Mouse (Mus musculus): ENCODE results near the gene Ngfr.

Gene Ngfr

GRCm38 (mm10) chr11:95595438-95596149 is 8.1 kb upstream of the Ngfr start:
- in situ Hi-C loops (cut with MboI, MseI) = no loop called here

GRCm38 (mm10) chr11:95594686-95595212 is 7.2 kb upstream of the Ngfr start:
- in situ Hi-C loops (cut with MboI, MseI) = no loop called here

GRCm38 (mm10) chr11:95593501-95593900 is 6.0 kb upstream of the Ngfr start:
- in situ Hi-C loops (cut with MboI, MseI) = no loop called here

- in situ Hi-C loops (cut with MboI, MseI) = no loop called here
Observed at GRCm38 (mm10) chr11:95592691-95593090, 5.2 kb upstream of the Ngfr start.

- in situ Hi-C loops (cut with MboI, MseI) = no loop called here
Observed at GRCm38 (mm10) chr11:95589195-95589594, 1.7 kb upstream of the Ngfr start.

- in situ Hi-C loops (cut with MboI, MseI) = no loop called here
Observed at GRCm38 (mm10) chr11:95586751-95587422, 648 bp downstream of the Ngfr start.

GRCm38 (mm10) chr11:95586184-95586583 is 1.4 kb downstream of the Ngfr start:
- in situ Hi-C loops (cut with MboI, MseI) = no loop called here

GRCm38 (mm10) chr11:95585684-95586083 is 1.9 kb downstream of the Ngfr start:
- in situ Hi-C loops (cut with MboI, MseI) = no loop called here

GRCm38 (mm10) chr11:95585281-95585680 is 2.3 kb downstream of the Ngfr start:
- in situ Hi-C loops (cut with MboI, MseI) = no loop called here

GRCm38 (mm10) chr11:95584651-95585050 is 2.9 kb downstream of the Ngfr start:
- in situ Hi-C loops (cut with MboI, MseI) = no loop called here

GRCm38 (mm10) chr11:95583396-95583795 is 4.1 kb downstream of the Ngfr start:
- in situ Hi-C loops (cut with MboI, MseI) = no loop called here

GRCm38 (mm10) chr11:95582193-95582592 is 5.3 kb downstream of the Ngfr start:
- in situ Hi-C loops (cut with MboI, MseI) = no loop called here

GRCm38 (mm10) chr11:95579455-95579854 is 8.1 kb downstream of the Ngfr start:
- in situ Hi-C loops (cut with MboI, MseI) = no loop called here

- in situ Hi-C loops (cut with MboI, MseI) = no loop called here
Observed at GRCm38 (mm10) chr11:95577776-95578446, 9.6 kb downstream of the Ngfr start.

GRCm38 (mm10) chr11:95576299-95576698 is 11.2 kb downstream of the Ngfr start:
- in situ Hi-C loops (cut with MboI, MseI) = no loop called here

GRCm38 (mm10) chr11:95575791-95576190 is 11.7 kb downstream of the Ngfr start:
- in situ Hi-C loops (cut with MboI, MseI) = no loop called here

- in situ Hi-C loops (cut with MboI, MseI) = no loop called here
Observed at GRCm38 (mm10) chr11:95574786-95575334, 12.7 kb downstream of the Ngfr start.

GRCm38 (mm10) chr11:95572227-95572626 is 15.3 kb downstream of the Ngfr start:
- in situ Hi-C loops (cut with MboI, MseI) = no loop called here

GRCm38 (mm10) chr11:95571755-95572154 is 15.8 kb downstream of the Ngfr start:
- in situ Hi-C loops (cut with MboI, MseI) = no loop called here

GRCm38 (mm10) chr11:95570827-95571619 is 16.5 kb downstream of the Ngfr start:
- in situ Hi-C loops (cut with MboI, MseI) = no loop called here

- in situ Hi-C loops (cut with MboI, MseI) = no loop called here
Observed at GRCm38 (mm10) chr11:95569908-95570307, 17.6 kb downstream of the Ngfr start.
